ENCODE assay signal across 15 mouse cellular contexts in genomic region chr2:28596998-28597397, GRCm38 (mm10). TPM values are rescaled to one million over a fixed set of nuclear protein-coding genes. Genes with fewer than 3 reads are reported as not detected.
DNase-seq lines count a peak whose midpoint lies in the region; ATAC-seq and TF ChIP-seq lines count a peak whose summit lies in the region.
"Had no signal": no experiment of that assay in that cellular context is flagged by ENCODE, and none has a peak within 500 bp of the region (broad histone marks: within the 10 kb centered on the region; RNA-seq: fewer than 3 reads in every experiment).

No protein-coding gene starts in this region.

- WGBS in heart, embryonic 12.5 days: 87% methylated on average over 7 of the region's 7 CpGs

- no peaks in the 10 kb centered on the region for H3K36me3 ChIP-seq in heart, embryonic 12.5 days
- H3K36me3 ChIP-seq in testis, adult 2 months (ENCODE audit: control insufficient read depth, insufficient read depth, low read length): no peaks in the 10 kb centered on the region
- H3K36me3 ChIP-seq: hindbrain, embryonic 13.5 days; limb, embryonic 12.5 days; neural tube, embryonic 12.5 days had no signal

- TF ChIP-seq CTCF in testis, adult 2 months (IDR thresholded peaks at IDR 0.05; ENCODE audit: control insufficient read depth, insufficient read depth, insufficient replicate concordance, low read depth, low read length): peak; percentile 87; the same call in 1 of the 2 replicates

- DNase-seq in heart, adult 11 months: no peak
- no peak for DNase-seq in testis, postnatal 10 days (ENCODE audit: low spot score)
- peak; percentile 26 for DNase-seq in induced T-regulatory cell, adult 2 months (ENCODE audit: low read depth)
- no peak for DNase-seq in left cerebral cortex, adult 9 months (ENCODE audit: low spot score in 2 of 2)
- no peak for DNase-seq in left cerebral cortex, postnatal 25 days (ENCODE audit: low spot score in 2 of 2)
- DNase-seq in urinary bladder, adult 2 months (ENCODE audit: low spot score): no peak
- DNase-seq: adrenal gland, postnatal 36 days; kidney, postnatal 36 days had no signal

- peaks cover 34% of the 10 kb centered on the region for H3K4me1 ChIP-seq in heart, embryonic 12.5 days (replicated peaks)
- peaks cover 1% of the 10 kb centered on the region for H3K4me1 ChIP-seq in testis, adult 2 months (ENCODE audit: control insufficient read depth, insufficient read depth, low read length)

- 0 out of 2 replicates have a peak, but pooled peaks cover 3% of the 10 kb centered on the region for H3K27me3 ChIP-seq in heart, embryonic 12.5 days (replicated peaks)
- H3K27me3 ChIP-seq in testis, adult 2 months (ENCODE audit: control insufficient read depth, insufficient read depth, low read length): no peaks in the 10 kb centered on the region
- H3K27me3 ChIP-seq: neural tube, embryonic 12.5 days had no signal

- H3K4me3 ChIP-seq in heart, embryonic 12.5 days: no peak overlapping the region
- no peak overlapping the region for H3K4me3 ChIP-seq in testis, adult 2 months (ENCODE audit: control insufficient read depth, low read depth, low read length)
- H3K4me3 ChIP-seq: hindbrain, embryonic 13.5 days; limb, embryonic 12.5 days; neural tube, embryonic 12.5 days had no signal

- no peak for ATAC-seq in heart, embryonic 12.5 days (ENCODE audit: insufficient number of reproducible peaks, low FRiP score)

- intact Hi-C loops in left cerebral cortex, postnatal 25 days (cut with DNase I): no loop called here

- no peak overlapping the region for H3K4me2 ChIP-seq in heart, embryonic 12.5 days
- H3K4me2 ChIP-seq: hindbrain, embryonic 13.5 days; limb, embryonic 12.5 days; neural tube, embryonic 12.5 days had no signal

- H3K9ac ChIP-seq in heart, embryonic 12.5 days: no peak overlapping the region
- H3K9ac ChIP-seq: hindbrain, embryonic 13.5 days; limb, embryonic 12.5 days; neural tube, embryonic 12.5 days had no signal

- H3K9me3 ChIP-seq in heart, embryonic 12.5 days (replicated peaks): no peaks in the 10 kb centered on the region; the same call in 1 of the 2 replicates
- H3K9me3 ChIP-seq: hindbrain, embryonic 13.5 days; neural tube, embryonic 12.5 days had no signal

- peak overlapping the region; percentile 14; the same call in 1 of the 2 replicates for H3K27ac ChIP-seq in heart, embryonic 12.5 days (ENCODE audit: poor library complexity, severe bottlenecking)
- no peak overlapping the region for H3K27ac ChIP-seq in testis, adult 2 months (ENCODE audit: control insufficient read depth, insufficient read depth, low read depth, low read length)
- H3K27ac ChIP-seq: hindbrain, embryonic 13.5 days; limb, embryonic 12.5 days; neural tube, embryonic 12.5 days had no signal

- no peak for TF ChIP-seq POLR2A in testis, adult 2 months (IDR thresholded peaks at IDR 0.05; ENCODE audit: control insufficient read depth, low read depth, low read length)

RNA-seq across cellular contexts. Expression of gene Gtf3c5, which starts 13.4 kb away (rescaled TPM):
- polyA plus RNA-seq in heart, embryonic 12.5 days (2016; fragmentation: Nextera tagmentation; extraction: Ambion mirVana): 32.5 and 34.2 TPM in 2 replicates
- polyA plus RNA-seq in testis, adult 2 months (2012; rRNA removed): 17.3 and 17.7 TPM in 2 replicates
- 10 to 100 TPM; 16.5 to 17.8 TPM for total RNA-seq in left cerebral cortex, postnatal 25 days (2021)
- polyA plus RNA-seq in urinary bladder, adult 2 months (2012; rRNA removed): 21.3 and 21.7 TPM in 2 replicates

RNA-seq across cellular contexts. Expression of gene Gfi1b, which starts 24.8 kb away (rescaled TPM):
- 3.9 and 5.6 TPM in 2 replicates for polyA plus RNA-seq in heart, embryonic 12.5 days (2016; fragmentation: Nextera tagmentation; extraction: Ambion mirVana)
- 1.0 and 1.3 TPM in 2 replicates for polyA plus RNA-seq in testis, adult 2 months (2012; rRNA removed)
- total RNA-seq in left cerebral cortex, postnatal 25 days (2021): not detected
- polyA plus RNA-seq in urinary bladder, adult 2 months (2012; rRNA removed): 0.10 and 0.16 TPM in 2 replicates
- total RNA-seq: adrenal gland, postnatal 36 days; gastrocnemius, adult 8-10 months had no signal

RNA-seq across cellular contexts. Expression of gene Cel, which starts 33.8 kb away (rescaled TPM):
- not detected in 2 replicates for polyA plus RNA-seq in heart, embryonic 12.5 days (2016; fragmentation: Nextera tagmentation; extraction: Ambion mirVana)
- 0.24 and 0.47 TPM in 2 replicates for polyA plus RNA-seq in testis, adult 2 months (2012; rRNA removed)
- total RNA-seq in left cerebral cortex, postnatal 25 days (2021): not detected
- polyA plus RNA-seq in urinary bladder, adult 2 months (2012; rRNA removed): 0.07 and 0.44 TPM in 2 replicates
- total RNA-seq: adrenal gland, postnatal 36 days; gastrocnemius, adult 8-10 months; megakaryocyte-erythroid progenitor cell, adult 5-6 weeks had no signal
- polyA plus RNA-seq: limb, embryonic 12.5 days; neural tube, embryonic 12.5 days had no signal

RNA-seq across cellular contexts. Expression of gene Tsc1, which starts 44.0 kb away (rescaled TPM):
- polyA plus RNA-seq in heart, embryonic 12.5 days (2016; fragmentation: Nextera tagmentation; extraction: Ambion mirVana): 16.7 and 17.6 TPM in 2 replicates
- polyA plus RNA-seq in testis, adult 2 months (2012; rRNA removed): 20.3 and 21.6 TPM in 2 replicates
- 10 to 100 TPM; 49.3 to 56.4 TPM for total RNA-seq in left cerebral cortex, postnatal 25 days (2021)
- 11.3 and 13.6 TPM in 2 replicates for polyA plus RNA-seq in urinary bladder, adult 2 months (2012; rRNA removed)
